Mouse (Mus musculus) stomach, postnatal 0 days (tissue): ENCODE data around the gene 9230112D13Rik. TPM values are rescaled to one million over a fixed set of nuclear protein-coding genes. Genes with fewer than 3 reads are reported as not detected.

ENCODE experiments used
- ATAC-seq: fragments of 200-750 bp; cut with Nextera tagmentation; 2 replicates; pipeline ENCODE4 v1.8.0; 2017; ENCODE audit not compliant: low FRiP score, low TSS enrichment
- DNase-seq: peaks from one replicate; pipeline ENCODE4 v3.0.0-alpha.2; 2016; ENCODE audit warnings: low spot score
- H3K27ac ChIP-seq: fragments of 300-500 bp; sonication (generic); replicated peaks from 2 replicates; pipeline ENCODE4 v1.5.1; 2014; ENCODE audit warnings: mild to moderate bottlenecking, control low read depth
- H3K27me3 ChIP-seq: fragments of 300-500 bp; sonication (generic); 2 replicates; pipeline ENCODE4 v1.6.1; 2014; ENCODE audit warnings: low read length; ENCODE audit not compliant: control insufficient read depth, insufficient read depth
- H3K36me3 ChIP-seq: fragments of 300-500 bp; sonication (generic); 2 replicates; pipeline ENCODE4 v1.6.1; 2014; ENCODE audit warnings: low read length, mixed read lengths; ENCODE audit not compliant: control insufficient read depth, insufficient read depth
- H3K4me1 ChIP-seq: fragments of 300-500 bp; sonication (generic); replicated peaks from 2 replicates; pipeline ENCODE4 v1.6.1; 2014; ENCODE audit warnings: antibody characterized with exemption; ENCODE audit not compliant: control insufficient read depth, insufficient read depth
- H3K4me2 ChIP-seq: fragments of 300-500 bp; sonication (generic); replicated peaks from 2 replicates; pipeline ENCODE4 v1.6.1; 2014; ENCODE audit warnings: low read depth, mild to moderate bottlenecking, control low read depth, moderate library complexity
- H3K4me3 ChIP-seq: fragments of 300-500 bp; sonication (generic); 2 replicates; pipeline ENCODE4 v1.5.1; 2014; ENCODE audit warnings: low read depth, low read length, control low read depth
- H3K9ac ChIP-seq: fragments of 300-500 bp; sonication (generic); 2 replicates; pipeline ENCODE4 v1.6.1; 2014; ENCODE audit warnings: mild to moderate bottlenecking, low read length, control low read depth, mixed read lengths
- H3K9me3 ChIP-seq: fragments of 300-500 bp; sonication (generic); 2 replicates; pipeline ENCODE4 v1.6.1; 2016; ENCODE audit warnings: low read length; ENCODE audit not compliant: control insufficient read depth
- CTCF ChIP-seq: IDR thresholded peaks from 2 replicates; pipeline ENCODE4 v1.5.1; 2016; ENCODE audit warnings: antibody characterized with exemption, low read depth, mild to moderate bottlenecking, moderate library complexity
- EP300 ChIP-seq: optimal IDR thresholded peaks from 2 replicates; pipeline ENCODE3; 2016; ENCODE audit warnings: antibody characterized with exemption
- WGBS: fragments of 180-500 bp; shearing (Covaris S2); extraction: QIAGEN DNeasy Blood & Tissue Kit; methylation state at CpG from one replicate; pipeline ENCODE4 v1.1.7; 2014; 5-methylcytosine and 5-hydroxymethylcytosine counted together
- polyA plus RNA-seq: library from polyadenylated mRNA; unstranded; fragments of >200 nt; fragmentation: Nextera tagmentation; extraction: Ambion mirVana; gene quantifications from 2 replicates; pipeline ENCODE4 v1.2.1, GENCODE M21; 2015

The 9230112D13Rik gene
- polyA plus RNA-seq, 1 experiment from 2014 or later = not detected

GRCm38 (mm10) chr14:34466291-34466690 lies 56.3 kb downstream of the 9230112D13Rik start:
- no peak overlapping the region for H3K9ac ChIP-seq
- no peaks in the 10 kb centered on the region for H3K27me3 ChIP-seq
- H3K4me1 ChIP-seq = no peaks in the 10 kb centered on the region
- no peak overlapping the region for H3K27ac ChIP-seq
- no peaks in the 10 kb centered on the region for H3K9me3 ChIP-seq
- ATAC-seq (no peak), DNase-seq (no peak)
- no peak for TF ChIP-seq EP300
- TF ChIP-seq CTCF = no peak
- WGBS = 38% methylated on average over 3 of the region's 3 CpGs
- H3K4me3 ChIP-seq = no peak overlapping the region
- no peak overlapping the region for H3K4me2 ChIP-seq
- H3K36me3 ChIP-seq = no peaks in the 10 kb centered on the region

Other genes starting within 250 kb of the 9230112D13Rik start
- gene Shld2, start 212.3 kb downstream of the 9230112D13Rik start, polyA plus RNA-seq = 4.1 TPM in 2 replicates
- gene Glud1, start 212.1 kb downstream of the 9230112D13Rik start, polyA plus RNA-seq = 48.8 and 49.4 TPM in 2 replicates
- gene Fam25c, start 167.4 kb downstream of the 9230112D13Rik start, polyA plus RNA-seq = 793 and 847 TPM in 2 replicates
- 29.0 and 29.7 TPM in 2 replicates for gene Sncg, start 148.0 kb downstream of the 9230112D13Rik start, polyA plus RNA-seq
- 4.1 TPM in 2 replicates for gene Mmrn2, start 147.3 kb downstream of the 9230112D13Rik start, polyA plus RNA-seq
- gene Bmpr1a, start 19.5 kb downstream of the 9230112D13Rik start, polyA plus RNA-seq = 27.0 and 29.0 TPM in 2 replicates
- 1.6 and 1.7 TPM in 2 replicates for gene Ldb3, start 65.9 kb upstream of the 9230112D13Rik start, polyA plus RNA-seq
- gene Opn4, start 77.3 kb upstream of the 9230112D13Rik start, polyA plus RNA-seq = not detected in 2 replicates
- 15.8 and 16.0 TPM in 2 replicates for gene Wapl, start 151.1 kb upstream of the 9230112D13Rik start, polyA plus RNA-seq